Mouse (Mus musculus) monocyte, adult 2 months (primary cell): ENCODE measurements around the gene Pex5.

Experiments used
- DNase-seq, 2 experiments: peaks; one replicate each; pipeline ENCODE4 v3.0.0; 2022; ENCODE audit warnings: low spot score in 2 of 2, low read depth in 1 of 2

Pex5 gene

GRCm38 (mm10) chr6:124414927-124415325 lies at the start of gene Pex5:
TSS of gene Pex5 (minus strand) at chr6:124415067.
- peak; percentile 61 to 84 for DNase-seq

GRCm38 (mm10) chr6:124463881-124464291 lies 49.0 kb upstream of the Pex5 start:
- no peak for DNase-seq

- no peak for DNase-seq
These were observed 44.5 kb upstream of the Pex5 start for GRCm38 (mm10) chr6:124459388-124459787.

GRCm38 (mm10) chr6:124458505-124458904 lies 43.6 kb upstream of the Pex5 start:
- DNase-seq, result no peak

- DNase-seq, result no peak
These were observed 43.0 kb upstream of the Pex5 start for GRCm38 (mm10) chr6:124457827-124458226.

- no peak for DNase-seq
These were observed 41.4 kb upstream of the Pex5 start for GRCm38 (mm10) chr6:124456243-124456642.

GRCm38 (mm10) chr6:124453756-124454155 lies 38.9 kb upstream of the Pex5 start:
- no peak for DNase-seq

GRCm38 (mm10) chr6:124451995-124452394 lies 37.1 kb upstream of the Pex5 start:
- no peak for DNase-seq

GRCm38 (mm10) chr6:124449668-124450383 lies 35.0 kb upstream of the Pex5 start:
- no peak for DNase-seq

- DNase-seq, result no peak
These were observed 34.2 kb upstream of the Pex5 start for GRCm38 (mm10) chr6:124448959-124449667.

- no peak for DNase-seq
These were observed 33.5 kb upstream of the Pex5 start for GRCm38 (mm10) chr6:124448186-124448852.

GRCm38 (mm10) chr6:124447356-124447755 lies 32.5 kb upstream of the Pex5 start:
- DNase-seq, result no peak

- no peak for DNase-seq
These were observed 31.6 kb upstream of the Pex5 start for GRCm38 (mm10) chr6:124446459-124446858.

- DNase-seq, result no peak
These were observed 31.2 kb upstream of the Pex5 start for GRCm38 (mm10) chr6:124446024-124446423.

GRCm38 (mm10) chr6:124443338-124443737 lies 28.5 kb upstream of the Pex5 start:
- DNase-seq, result no peak

GRCm38 (mm10) chr6:124436245-124436644 lies 21.4 kb upstream of the Pex5 start:
- no peak for DNase-seq

GRCm38 (mm10) chr6:124435173-124435572 lies 20.3 kb upstream of the Pex5 start:
- DNase-seq, result no peak

- DNase-seq, result no peak
These were observed 18.9 kb upstream of the Pex5 start for GRCm38 (mm10) chr6:124433688-124434324.

- no peak for DNase-seq
These were observed 16.1 kb upstream of the Pex5 start for GRCm38 (mm10) chr6:124430784-124431495.

- no peak for DNase-seq
These were observed 15.5 kb upstream of the Pex5 start for GRCm38 (mm10) chr6:124430379-124430778.
